Mouse (Mus musculus) stomach, embryonic 16.5 days (tissue): ENCODE measurements at regions not wholly inside any gene's neighbourhood (a gene's known extent, or its start where the extent isn't known, plus 50 kb on each side); places are given as distances from the start of the nearest gene placed in this dataset.

Experiments
- ATAC-seq: fragments of 200-750 bp; cut with Nextera tagmentation; 2 replicates; pipeline ENCODE4 v1.8.0; 2017; ENCODE audit warnings: moderate number of reproducible peaks, moderate TSS enrichment; ENCODE audit not compliant: insufficient read depth, low FRiP score
- H3K27ac ChIP-seq: fragments of 300-500 bp; sonication (generic); 2 replicates; pipeline ENCODE4 v1.5.1; 2014; ENCODE audit warnings: low read length
- H3K27me3 ChIP-seq: fragments of 300-500 bp; sonication (generic); 2 replicates; pipeline ENCODE4 v1.6.1; 2014; ENCODE audit warnings: low read length, control low read depth, mixed read lengths; ENCODE audit not compliant: control insufficient read depth, insufficient read depth
- H3K36me3 ChIP-seq: fragments of 300-500 bp; sonication (generic); 2 replicates; pipeline ENCODE4 v1.6.1; 2014; ENCODE audit warnings: low read length; ENCODE audit not compliant: control insufficient read depth, insufficient read depth
- H3K4me1 ChIP-seq: fragments of 300-500 bp; sonication (generic); 2 replicates; pipeline ENCODE4 v1.6.1; 2014; ENCODE audit warnings: low read length, control low read depth, mixed read lengths; ENCODE audit not compliant: control insufficient read depth, insufficient read depth
- H3K4me2 ChIP-seq: fragments of 300-500 bp; sonication (generic); 2 replicates; pipeline ENCODE4 v1.6.1; 2014; ENCODE audit warnings: low read depth, low read length, mixed read lengths
- H3K4me3 ChIP-seq: fragments of 300-500 bp; sonication (generic); replicated peaks from 2 replicates; pipeline ENCODE4 v1.5.1; 2014; ENCODE audit warnings: mild to moderate bottlenecking, low read length
- H3K9ac ChIP-seq: fragments of 300-500 bp; sonication (generic); 2 replicates; pipeline ENCODE4 v1.6.1; 2014; ENCODE audit warnings: low read length
- H3K9me3 ChIP-seq: fragments of 300-500 bp; sonication (generic); replicated peaks from 2 replicates; pipeline ENCODE4 v1.6.1; 2016; ENCODE audit warnings: low read length, control low read depth; ENCODE audit not compliant: control insufficient read depth
- WGBS: fragments of 180-500 bp; shearing (Covaris S2); extraction: QIAGEN DNeasy Blood & Tissue Kit; methylation state at CpG from one replicate; pipeline ENCODE4 v1.1.7; 2014; 5-methylcytosine and 5-hydroxymethylcytosine counted together

DNA sequence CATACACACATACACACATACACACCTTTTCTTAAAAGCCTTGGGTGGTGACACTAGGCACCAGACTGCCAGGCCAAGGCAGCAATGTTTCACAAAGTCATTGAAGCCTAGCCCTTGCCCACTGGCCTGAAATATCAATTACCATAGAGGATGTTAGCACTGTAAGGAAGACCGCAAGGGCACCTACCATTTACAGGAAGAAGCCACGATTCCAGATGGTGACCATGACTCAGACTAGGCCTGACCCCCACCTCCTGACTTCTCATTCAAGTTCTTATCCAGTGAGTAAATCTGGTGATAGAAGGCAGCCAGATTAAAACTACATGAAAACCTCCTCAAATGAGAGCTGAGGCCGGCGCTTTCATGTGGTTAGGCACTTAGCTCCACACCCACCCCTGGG lies 165.3 kb upstream of the Spred2 start:
- no peaks in the 10 kb centered on the region for H3K4me1 ChIP-seq
- H3K4me2 ChIP-seq, result no peak overlapping the region
- no peak overlapping the region for H3K9ac ChIP-seq
- no peaks in the 10 kb centered on the region for H3K27me3 ChIP-seq
- no peaks in the 10 kb centered on the region for H3K36me3 ChIP-seq
- no peak for ATAC-seq
- WGBS, result 83% methylated on average over 4 of the region's 4 CpGs
- no peaks in the 10 kb centered on the region for H3K9me3 ChIP-seq
- H3K4me3 ChIP-seq, result no peak overlapping the region
- no peak overlapping the region for H3K27ac ChIP-seq

- H3K4me1 ChIP-seq, result no peaks in the 10 kb centered on the region
- no peak for ATAC-seq
- H3K4me3 ChIP-seq, result peak overlapping the region; percentile 42
- H3K4me2 ChIP-seq, result peak overlapping the region; percentile 46
- no peak overlapping the region for H3K27ac ChIP-seq
- H3K9ac ChIP-seq, result peak overlapping the region; percentile 41; the same call in 1 of the 2 replicates
- WGBS, result 11% methylated on average over 16 of the region's 16 CpGs
- no peaks in the 10 kb centered on the region for H3K9me3 ChIP-seq
- no peaks in the 10 kb centered on the region for H3K36me3 ChIP-seq
- no peaks in the 10 kb centered on the region for H3K27me3 ChIP-seq
Measured at GRCm38 (mm10) chr11:19760861-19761693, 163.1 kb upstream of the Spred2 start.

DNA sequence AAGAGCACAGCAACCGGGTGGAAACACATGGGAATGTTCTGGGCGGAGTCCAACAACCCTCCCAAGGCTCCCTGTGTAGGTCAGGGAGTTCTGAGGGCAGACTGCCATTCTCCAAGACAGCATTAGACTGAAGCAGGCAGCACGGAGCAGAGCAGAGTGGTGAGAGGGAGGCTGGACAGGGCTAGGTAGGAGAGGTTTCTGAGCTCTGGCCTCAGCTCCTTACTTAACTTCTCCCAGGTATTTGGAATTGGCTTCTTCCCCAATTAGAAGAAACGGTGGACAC lies 162.5 kb upstream of the Spred2 start:
- no peak overlapping the region for H3K27ac ChIP-seq
- no peak for ATAC-seq
- 0 out of 2 replicates have a peak overlapping the region, but pooled peaks have one; percentile 10 for H3K9ac ChIP-seq
- H3K36me3 ChIP-seq, result no peaks in the 10 kb centered on the region
- H3K27me3 ChIP-seq, result no peaks in the 10 kb centered on the region
- H3K4me1 ChIP-seq, result no peaks in the 10 kb centered on the region
- no peaks in the 10 kb centered on the region for H3K9me3 ChIP-seq
- 51% methylated on average over 4 of the region's 4 CpGs for WGBS
- H3K4me2 ChIP-seq, result no peak overlapping the region
- no peak overlapping the region for H3K4me3 ChIP-seq

- no peak overlapping the region for H3K27ac ChIP-seq
- H3K27me3 ChIP-seq, result no peaks in the 10 kb centered on the region
- no peaks in the 10 kb centered on the region for H3K4me1 ChIP-seq
- H3K9me3 ChIP-seq, result no peaks in the 10 kb centered on the region
- H3K4me2 ChIP-seq, result no peak overlapping the region
- H3K36me3 ChIP-seq, result no peaks in the 10 kb centered on the region
- H3K9ac ChIP-seq, result no peak overlapping the region
- no peak for ATAC-seq
- no peak overlapping the region for H3K4me3 ChIP-seq
- 86% methylated on average over 5 of the region's 5 CpGs for WGBS
Measured at GRCm38 (mm10) chr11:19767316-19767715, 156.9 kb upstream of the Spred2 start.

DNA sequence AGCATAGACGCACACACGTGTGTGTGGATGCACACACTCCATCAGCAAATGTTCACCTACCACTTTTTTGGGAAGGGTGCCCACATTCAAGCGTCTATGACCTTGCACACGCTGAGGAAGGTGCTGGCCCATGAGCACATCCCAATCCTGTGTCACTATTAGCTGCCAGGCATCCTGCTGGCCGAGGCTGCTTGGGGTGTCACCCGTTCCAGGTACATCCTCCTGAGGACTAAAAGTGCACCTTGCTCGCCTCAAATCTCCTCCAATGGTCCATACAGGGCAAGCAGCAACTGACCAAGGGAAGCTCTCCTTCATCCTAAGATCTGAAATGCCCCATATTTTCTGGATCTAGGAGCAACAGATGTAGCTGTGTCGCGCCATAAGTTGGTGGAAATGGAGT lies 156.3 kb upstream of the Spred2 start:
- Histone ChIP-seq H3K27me3 (no peaks in the 10 kb centered on the region), H3K4me3 (no peak overlapping the region), H3K27ac (no peak overlapping the region), H3K36me3 (no peaks in the 10 kb centered on the region), H3K4me2 (no peak overlapping the region), H3K4me1 (no peaks in the 10 kb centered on the region), H3K9ac (no peak overlapping the region), H3K9me3 (no peaks in the 10 kb centered on the region)
- WGBS, result 90% methylated on average over 9 of the region's 9 CpGs
- ATAC-seq, result no peak

DNA sequence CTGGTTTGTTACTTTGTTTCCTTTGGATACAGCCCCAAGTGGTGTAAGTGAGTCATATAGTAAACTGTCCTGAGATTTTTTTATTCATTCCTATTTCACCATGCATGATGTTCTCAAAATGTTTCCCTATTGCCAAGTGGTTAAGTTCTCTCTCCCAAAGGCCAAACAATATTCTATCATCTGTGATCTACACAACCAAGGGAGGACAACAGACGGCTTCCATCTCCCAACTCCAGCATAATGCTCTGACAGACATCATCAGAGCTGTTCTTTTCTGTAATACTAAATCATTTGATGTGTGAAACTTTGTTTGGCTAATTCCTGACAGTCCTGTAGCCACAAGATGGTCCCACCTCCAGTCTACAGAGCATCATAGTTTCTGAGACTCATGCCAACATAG lies 155.2 kb upstream of the Spred2 start:
- no peak overlapping the region for H3K27ac ChIP-seq
- no peak for ATAC-seq
- H3K9me3 ChIP-seq, result no peaks in the 10 kb centered on the region
- no peaks in the 10 kb centered on the region for H3K4me1 ChIP-seq
- H3K4me2 ChIP-seq, result no peak overlapping the region
- no peaks in the 10 kb centered on the region for H3K27me3 ChIP-seq
- no peak overlapping the region for H3K4me3 ChIP-seq
- no peak overlapping the region for H3K9ac ChIP-seq
- no peaks in the 10 kb centered on the region for H3K36me3 ChIP-seq
- 86% methylated on average over 1 of the region's 1 CpGs for WGBS

- WGBS, result 39% methylated on average over 9 of the region's 9 CpGs
- no peak overlapping the region for H3K4me3 ChIP-seq
- H3K27ac ChIP-seq, result no peak overlapping the region
- peaks cover 9% of the 10 kb centered on the region; the same call in 1 of the 2 replicates for H3K4me1 ChIP-seq
- no peak overlapping the region for H3K9ac ChIP-seq
- no peaks in the 10 kb centered on the region for H3K9me3 ChIP-seq
- H3K36me3 ChIP-seq, result no peaks in the 10 kb centered on the region
- H3K27me3 ChIP-seq, result no peaks in the 10 kb centered on the region
- no peak overlapping the region for H3K4me2 ChIP-seq
- ATAC-seq, result no peak
Measured at GRCm38 (mm10) chr11:19774010-19774409, 150.2 kb upstream of the Spred2 start.

- no peaks in the 10 kb centered on the region for H3K27me3 ChIP-seq
- no peak overlapping the region for H3K4me2 ChIP-seq
- H3K27ac ChIP-seq, result no peak overlapping the region
- H3K9ac ChIP-seq, result no peak overlapping the region
- H3K4me1 ChIP-seq, result peaks cover 9% of the 10 kb centered on the region; the same call in 1 of the 2 replicates
- H3K36me3 ChIP-seq, result no peaks in the 10 kb centered on the region
- no peak overlapping the region for H3K4me3 ChIP-seq
- ATAC-seq, result no peak
- H3K9me3 ChIP-seq, result no peaks in the 10 kb centered on the region
- WGBS, result 81% methylated on average over 4 of the region's 4 CpGs
Measured at GRCm38 (mm10) chr11:19775741-19776140, 148.4 kb upstream of the Spred2 start.

GRCm38 (mm10) chr11:19776473-19777200 lies 147.5 kb upstream of the Spred2 start:
- Histone ChIP-seq H3K9ac (no peak overlapping the region), H3K27ac (peak overlapping the region; percentile 6; the same call in 1 of the 2 replicates), H3K36me3 (no peaks in the 10 kb centered on the region), H3K4me1 (peaks cover 9% of the 10 kb centered on the region; the same call in 1 of the 2 replicates), H3K27me3 (no peaks in the 10 kb centered on the region), H3K4me2 (no peak overlapping the region), H3K9me3 (no peaks in the 10 kb centered on the region), H3K4me3 (no peak overlapping the region)
- WGBS, result 56% methylated on average over 9 of the region's 9 CpGs
- ATAC-seq, result peak; percentile 70; the same call in 1 of the 2 replicates
